Mouse (Mus musculus) spleen, postnatal 10 days (tissue): ENCODE measurements around the gene Lkaaear1.

ENCODE experiments used
- DNase-seq, 2 experiments: peaks; one replicate each; pipeline ENCODE4 v3.0.0; 2021 to 2022; ENCODE audit warnings: low spot score in 2 of 2

Lkaaear1 gene

GRCm38 (mm10) chr2:181683381-181683780 is 14.9 kb downstream of the Lkaaear1 start:
- no peak for DNase-seq

GRCm38 (mm10) chr2:181681978-181682377 is 16.3 kb downstream of the Lkaaear1 start:
- no peak for DNase-seq

DNA sequence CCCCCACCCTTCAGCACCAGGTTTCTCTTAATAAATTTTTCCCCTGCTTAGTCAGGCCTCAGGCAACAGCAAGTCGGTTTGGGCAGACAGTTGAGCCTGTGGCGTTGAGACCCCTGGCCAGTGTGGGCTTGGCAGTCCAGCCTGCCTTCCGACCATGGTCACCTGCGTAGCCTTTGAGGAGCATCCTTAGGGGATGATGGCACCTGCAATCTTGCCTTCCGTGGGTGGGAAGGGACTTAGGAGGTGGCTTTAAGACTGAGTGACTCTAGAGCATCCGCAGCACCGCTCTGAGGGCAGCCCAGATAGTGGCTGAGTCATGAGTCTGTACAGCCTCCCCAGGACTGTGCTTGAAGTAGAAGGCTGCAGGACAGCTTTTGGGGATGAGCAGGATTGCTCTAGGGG is 17.5 kb downstream of the Lkaaear1 start:
- no peak for DNase-seq

GRCm38 (mm10) chr2:181679951-181680715 is 18.1 kb downstream of the Lkaaear1 start, which contains the start of gene Tcea2:
Tcea2 (plus strand) TSS chr2:181680310.
- peak; percentile 56 to 69 for DNase-seq

DNA sequence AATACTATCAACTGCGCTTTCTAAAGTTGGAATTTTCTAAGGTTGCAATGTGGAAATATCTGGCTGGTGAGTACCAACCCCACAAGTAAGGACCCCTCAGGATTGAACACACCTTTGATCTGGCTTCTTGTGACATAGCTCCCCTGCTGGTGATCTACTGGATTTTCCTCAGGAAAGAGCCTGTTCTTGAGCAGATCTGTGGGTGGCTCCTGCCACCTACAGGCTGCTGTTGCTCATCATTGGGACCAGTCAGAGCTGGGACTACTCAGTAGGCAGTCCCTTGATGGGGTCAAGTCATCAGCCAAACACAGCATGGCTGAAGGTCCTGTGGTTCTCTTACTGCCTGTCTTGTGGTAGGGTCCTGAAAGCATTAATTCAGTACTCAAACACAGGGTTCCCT is 19.5 kb downstream of the Lkaaear1 start:
- peak; percentile 34 to 69 for DNase-seq

- DNase-seq: no peak
Observed at GRCm38 (mm10) chr2:181677755-181678098, 20.5 kb downstream of the Lkaaear1 start.

GRCm38 (mm10) chr2:181677096-181677754 is 21.0 kb downstream of the Lkaaear1 start:
- DNase-seq: no peak

GRCm38 (mm10) chr2:181676424-181676823 is 21.8 kb downstream of the Lkaaear1 start:
- DNase-seq: no peak

DNA sequence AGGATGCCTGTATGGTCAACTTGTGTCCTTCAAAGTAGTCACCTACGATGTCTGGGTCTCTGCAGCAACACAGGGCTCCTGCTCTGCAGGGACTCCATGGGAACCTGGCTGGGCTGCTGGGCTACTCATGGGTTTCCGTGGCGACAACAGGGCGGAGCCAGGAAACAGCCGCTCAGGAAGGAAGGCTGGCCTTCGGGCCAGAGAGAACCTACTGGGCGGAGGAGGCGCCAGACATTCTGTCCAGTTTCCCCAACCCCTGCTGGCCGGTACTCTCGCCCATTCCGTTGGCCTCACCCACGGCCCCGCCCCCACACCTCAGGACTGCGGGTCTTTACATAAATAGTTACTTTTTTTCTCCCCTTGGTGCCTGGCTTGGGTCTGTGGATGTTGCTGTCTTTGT is 22.8 kb downstream of the Lkaaear1 start:
- DNase-seq: no peak

DNA sequence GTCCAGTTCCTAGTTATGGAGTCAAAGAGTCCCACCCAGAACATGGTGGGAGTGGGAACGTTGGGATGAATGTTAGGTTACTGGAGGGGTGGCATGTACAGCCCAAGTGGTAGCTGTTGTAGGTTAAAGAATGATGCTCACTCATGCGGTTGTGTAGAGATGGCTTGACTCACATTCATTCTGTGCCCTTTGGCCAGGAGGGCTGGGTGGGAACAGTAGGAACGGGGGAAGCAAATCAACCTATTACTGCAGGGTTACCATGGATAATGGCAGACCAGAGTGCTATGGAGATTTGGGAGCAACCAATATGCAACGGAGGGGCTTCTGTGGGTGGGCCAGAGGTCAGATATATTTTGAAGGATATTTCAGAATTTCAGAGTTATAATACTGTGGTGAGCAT is 23.3 kb downstream of the Lkaaear1 start:
- DNase-seq: no peak

DNA sequence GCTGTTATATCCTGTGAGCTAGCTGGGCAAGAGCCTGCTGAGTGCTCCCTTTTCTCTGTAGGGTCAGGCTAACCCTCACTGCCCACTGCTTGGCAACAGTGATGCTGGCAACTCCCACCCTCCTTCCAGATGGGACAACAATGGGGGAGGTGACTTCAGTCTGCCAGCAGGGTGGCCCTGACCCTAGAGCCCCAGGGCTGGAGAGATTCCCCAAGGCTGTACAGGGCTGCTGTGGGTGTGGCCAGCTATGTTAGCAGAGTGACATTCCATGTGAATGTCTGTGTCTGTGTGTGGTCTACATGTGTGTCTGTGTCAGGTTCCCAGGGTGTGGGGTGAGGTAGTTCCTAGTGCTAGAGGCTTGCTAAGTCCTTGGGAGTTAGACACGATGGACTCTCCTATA is 24.7 kb downstream of the Lkaaear1 start:
- DNase-seq: no peak

DNA sequence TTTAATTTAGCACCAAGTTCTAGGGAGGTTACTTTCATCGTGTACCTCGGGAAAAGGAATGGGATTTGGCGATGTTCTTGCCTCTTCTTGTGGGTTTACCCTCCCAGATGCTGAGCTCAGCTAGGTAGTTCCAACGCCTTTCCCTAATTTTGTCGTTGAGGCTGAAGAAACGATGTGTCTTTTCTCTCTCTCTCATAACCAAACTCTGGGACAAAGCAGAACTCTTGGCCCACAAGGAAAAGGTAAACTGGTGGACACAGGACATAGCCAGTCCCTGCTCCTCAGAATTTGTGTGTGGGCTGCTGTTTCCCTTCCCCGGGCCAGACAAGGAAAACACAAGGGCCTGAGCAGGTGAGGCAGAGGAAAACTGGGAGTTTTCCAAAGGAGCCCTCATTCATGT is 26.3 kb downstream of the Lkaaear1 start:
- no peak for DNase-seq

DNA sequence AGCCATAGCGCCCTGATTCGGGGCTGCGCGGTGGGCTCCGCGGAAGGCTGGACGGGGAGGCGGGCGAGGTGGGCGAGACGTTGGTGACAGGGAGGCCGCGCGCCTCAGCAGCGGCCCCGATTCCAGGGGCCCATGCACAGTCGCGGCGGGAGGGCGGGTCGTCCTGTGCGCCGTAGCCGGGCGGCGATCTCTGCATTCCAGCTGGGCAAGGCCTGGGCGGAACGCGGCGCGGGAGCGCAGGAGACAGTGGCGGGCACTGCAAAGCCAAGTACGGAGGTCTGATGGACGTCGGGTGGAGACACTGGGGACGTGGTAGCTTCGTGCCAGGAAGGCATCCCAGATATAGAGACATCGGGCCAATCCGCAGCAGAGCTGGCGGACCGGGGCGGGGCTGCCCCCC is 26.9 kb downstream of the Lkaaear1 start, which contains the start of gene Sox18:
Gene Sox18, minus strand, starts transcription at position 315 of the 400 bp plus-strand sequence.
- no peak for DNase-seq

DNA sequence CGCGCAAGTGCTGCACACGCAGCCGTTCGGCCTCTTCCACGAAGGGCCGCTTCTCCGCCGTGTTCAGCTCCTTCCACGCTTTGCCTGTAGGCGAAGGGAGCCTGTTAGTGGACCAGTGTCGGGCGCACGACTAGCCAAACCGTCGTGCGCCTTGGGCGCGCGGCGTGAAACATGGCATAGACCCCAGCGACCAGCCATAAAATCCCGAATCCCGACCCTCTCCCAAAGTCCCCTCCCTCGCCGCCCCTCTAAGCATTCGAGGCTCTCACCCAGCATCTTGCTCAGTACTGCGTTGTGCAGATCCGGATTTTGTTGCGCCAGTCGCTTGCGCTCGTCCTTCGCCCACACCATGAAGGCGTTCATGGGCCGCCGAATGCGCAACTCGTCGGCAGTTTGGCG is 27.3 kb downstream of the Lkaaear1 start:
- DNase-seq: no peak

DNA sequence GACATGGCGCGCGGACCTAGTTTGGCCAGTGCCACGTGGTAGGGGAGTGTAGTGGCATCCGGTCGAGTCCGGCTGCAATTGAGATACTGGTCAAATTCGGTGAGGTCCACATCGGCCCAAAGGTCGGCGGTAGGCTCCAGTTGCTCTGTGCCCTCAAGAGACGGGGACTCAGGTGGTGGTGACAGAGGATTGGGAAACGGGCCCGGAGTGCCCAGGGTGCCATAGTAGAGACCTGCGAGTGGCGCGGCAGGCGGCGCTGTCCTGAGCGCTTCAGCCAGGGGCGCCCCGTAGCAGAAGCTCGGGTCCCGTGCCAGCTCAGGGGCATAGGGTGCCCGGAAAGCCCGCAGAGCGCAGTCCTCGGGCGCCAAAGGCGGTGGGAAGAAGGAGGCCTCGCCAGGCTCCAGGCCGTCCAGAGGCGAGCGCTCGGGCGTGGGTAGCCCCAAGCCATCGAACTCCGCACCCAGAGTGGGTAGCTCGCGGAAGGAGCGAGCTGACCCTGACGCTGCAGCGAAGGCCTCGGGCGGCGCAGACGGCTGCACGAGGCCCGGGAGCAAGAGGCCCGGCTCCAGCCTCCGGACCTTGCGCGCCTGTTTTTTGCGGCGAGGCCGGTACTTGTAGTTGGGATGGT is 27.8 kb downstream of the Lkaaear1 start:
- DNase-seq: no peak

GRCm38 (mm10) chr2:181663298-181663630 is 35.0 kb downstream of the Lkaaear1 start:
- DNase-seq: no peak

DNA sequence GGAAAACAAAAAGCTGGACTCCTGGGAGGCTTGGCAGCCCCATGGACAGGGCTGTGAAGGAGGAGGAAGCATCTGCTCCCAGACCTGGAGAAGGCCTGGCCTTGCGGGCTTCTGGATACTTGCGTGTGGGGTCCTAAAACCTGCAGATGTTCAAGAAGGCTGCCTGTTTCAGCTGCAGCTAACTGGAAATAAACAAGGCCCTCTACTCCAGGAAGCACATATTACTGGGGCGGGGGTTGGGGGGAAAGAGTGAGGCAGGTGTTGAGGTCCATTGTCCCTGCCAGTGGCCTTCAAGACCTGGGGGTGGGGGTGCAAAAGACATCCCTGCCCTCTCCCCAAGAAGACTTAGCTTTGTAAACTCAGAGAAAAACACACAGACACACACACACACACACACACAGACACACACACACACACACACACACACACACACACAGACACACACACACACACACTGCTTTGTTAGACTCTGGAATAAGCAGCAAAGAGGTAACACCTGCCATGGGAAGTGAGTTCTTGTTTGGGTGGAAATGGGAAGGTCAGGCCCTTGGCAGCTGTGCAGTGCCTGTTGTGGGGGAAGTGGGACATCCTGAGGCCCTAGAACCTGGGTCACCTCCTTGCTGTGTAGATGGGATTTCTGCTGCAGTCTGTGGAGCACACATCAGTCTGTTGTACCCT is 35.5 kb downstream of the Lkaaear1 start:
- DNase-seq: no peak

GRCm38 (mm10) chr2:181659609-181660055 is 38.6 kb downstream of the Lkaaear1 start:
- DNase-seq: peak; percentile 55 to 81

DNA sequence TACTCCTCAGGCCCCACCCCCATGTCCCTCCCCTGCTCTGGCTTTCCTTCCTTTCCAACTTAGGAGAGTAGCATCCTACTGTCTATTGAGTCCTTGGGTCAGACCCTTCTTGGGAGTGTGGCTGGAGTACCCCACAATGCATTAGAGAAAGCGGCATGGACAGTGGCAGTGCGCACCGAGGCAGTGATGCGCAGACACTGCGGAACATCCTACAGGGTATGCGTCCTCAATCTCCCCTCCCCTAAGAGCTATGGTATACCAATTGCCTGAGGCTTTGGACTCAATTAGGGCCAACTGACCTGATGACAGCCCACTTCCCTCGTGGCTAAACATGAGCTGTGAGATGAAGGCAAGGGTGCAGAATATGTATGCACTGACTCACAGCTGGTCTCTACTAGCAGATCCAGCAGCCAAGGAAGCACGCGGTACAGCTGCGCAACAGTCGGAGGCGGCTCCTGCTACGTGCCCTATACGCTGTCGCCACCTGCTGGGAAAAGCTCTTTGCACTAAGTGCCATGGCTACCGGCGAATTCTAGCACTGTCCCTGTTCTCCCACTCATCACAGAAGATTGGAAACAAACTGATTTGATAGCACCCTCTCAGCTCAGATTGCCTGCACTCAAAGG is 39.2 kb downstream of the Lkaaear1 start:
- DNase-seq: peak in 1 of 2 experiments; percentile 65

DNA sequence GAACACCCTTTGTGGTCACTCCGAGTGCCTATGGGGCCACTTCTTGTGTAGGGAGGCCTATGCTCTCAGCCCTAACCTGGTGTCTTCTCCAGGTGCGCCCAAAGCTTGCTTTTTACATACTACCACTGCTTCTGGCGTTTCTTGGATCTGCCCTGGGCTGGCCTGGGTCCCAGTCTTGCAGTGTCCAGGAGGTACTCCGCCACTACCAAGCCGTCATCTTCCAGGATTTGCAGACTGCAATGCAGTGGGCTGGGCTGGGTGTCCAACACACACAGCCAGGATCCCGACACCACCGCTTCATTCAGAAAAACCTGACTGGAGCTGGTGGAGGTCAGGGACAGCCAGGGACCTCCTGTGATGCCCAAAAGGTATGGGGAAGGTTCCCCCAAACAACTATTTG is 39.7 kb downstream of the Lkaaear1 start:
- no peak for DNase-seq

- DNase-seq: no peak
Observed at GRCm38 (mm10) chr2:181657441-181657840, 40.8 kb downstream of the Lkaaear1 start.

GRCm38 (mm10) chr2:181656734-181657133 is 41.5 kb downstream of the Lkaaear1 start, which contains the start of gene Gm29797:
Gm29797 (plus strand) TSS chr2:181657034.
- DNase-seq: no peak
